Mouse (Mus musculus) midbrain, postnatal 0 days (tissue): ENCODE results near the gene Btk. TPM values are rescaled to one million over a fixed set of nuclear protein-coding genes. Genes with fewer than 3 reads are reported as not detected.

ENCODE experiments used
- ATAC-seq: fragments of 200-750 bp; cut with Nextera tagmentation; 2 replicates; pipeline ENCODE4 v1.8.0; 2017; ENCODE audit warnings: moderate number of reproducible peaks, mild to moderate bottlenecking, moderate TSS enrichment, moderate library complexity; ENCODE audit not compliant: low FRiP score
- DNase-seq: peaks from one replicate; pipeline ENCODE4 v3.0.0-alpha.2; 2015; ENCODE audit warnings: low spot score
- H3K27ac ChIP-seq: fragments of 300-500 bp; sonication (generic); 2 replicates; pipeline ENCODE4 v1.5.1; 2014; ENCODE audit warnings: low read depth, mild to moderate bottlenecking, low read length, mixed read lengths
- H3K27me3 ChIP-seq: fragments of 300-500 bp; sonication (generic); 2 replicates; pipeline ENCODE4 v1.6.1; 2014; ENCODE audit warnings: low read length, control low read depth, mixed read lengths; ENCODE audit not compliant: insufficient read depth
- H3K36me3 ChIP-seq: fragments of 300-500 bp; sonication (generic); 2 replicates; pipeline ENCODE4 v1.6.1; 2014; ENCODE audit warnings: low read length, control low read depth, mixed read lengths; ENCODE audit not compliant: insufficient read depth
- H3K4me1 ChIP-seq: fragments of 300-500 bp; sonication (generic); 2 replicates; pipeline ENCODE4 v1.6.1; 2014; ENCODE audit warnings: mild to moderate bottlenecking, control low read depth, antibody characterized with exemption, low read length, mixed read lengths; ENCODE audit not compliant: insufficient read depth
- H3K4me2 ChIP-seq: fragments of 300-500 bp; sonication (generic); 2 replicates; pipeline ENCODE4 v1.6.1; 2014; ENCODE audit warnings: low read depth, mild to moderate bottlenecking, low read length, mixed read lengths; ENCODE audit not compliant: poor library complexity, severe bottlenecking
- H3K4me3 ChIP-seq: fragments of 300-500 bp; sonication (generic); 2 replicates; pipeline ENCODE4 v1.5.1; 2014; ENCODE audit warnings: low read depth, mild to moderate bottlenecking, low read length, moderate library complexity
- H3K9ac ChIP-seq: fragments of 300-500 bp; sonication (generic); replicated peaks from 2 replicates; pipeline ENCODE4 v1.6.1; 2014; ENCODE audit warnings: mild to moderate bottlenecking, low read length, moderate library complexity, mixed read lengths; ENCODE audit not compliant: poor library complexity, severe bottlenecking
- H3K9me3 ChIP-seq: fragments of 300-500 bp; sonication (generic); 2 replicates; pipeline ENCODE4 v1.6.1; 2016; ENCODE audit warnings: low read length, control low read depth
- CTCF ChIP-seq: IDR thresholded peaks from 2 replicates; pipeline ENCODE4 v1.5.1; 2016; ENCODE audit warnings: antibody characterized with exemption, mild to moderate bottlenecking
- WGBS: fragments of 180-500 bp; shearing (Covaris S2); extraction: QIAGEN DNeasy Blood & Tissue Kit; methylation state at CpG from one replicate; pipeline ENCODE4 v1.1.7; 2014; 5-methylcytosine and 5-hydroxymethylcytosine counted together
- polyA plus RNA-seq: library from polyadenylated mRNA; unstranded; fragments of >200 nt; fragmentation: Nextera tagmentation; extraction: Ambion mirVana; gene quantifications from 2 replicates; pipeline ENCODE4 v1.2.1, GENCODE M21; 2015
- total RNA-seq: library from RNA; depleted of rRNA; stranded (reverse); fragments of >200 nt; gene quantifications from 2 replicates; pipeline ENCODE4 v1.2.3, GENCODE M21; 2014

Gene Btk
- total and polyA plus RNA-seq, 2 experiments from 2014 or later = 0.27 to 0.48 TPM

GRCm38 (mm10) chrX:134585103-134586002 is 2.0 kb upstream of the Btk start, which contains the start of gene Rpl36a:
TSS of gene Rpl36a (plus strand) at chrX:134585654.
- H3K9ac ChIP-seq = peak within 1 kb of the TSS; percentile 61
- H3K27me3 ChIP-seq = no peaks in the 10 kb centered on the region
- no peaks in the 10 kb centered on the region for H3K4me1 ChIP-seq
- TF ChIP-seq CTCF = peak; percentile 82
- peak; percentile 95 for DNase-seq
- H3K9me3 ChIP-seq = no peaks in the 10 kb centered on the region
- H3K4me2 ChIP-seq = peak within 1 kb of the TSS; percentile 50
- peak within 1 kb of the TSS; percentile 41 for H3K4me3 ChIP-seq
- no peaks in the 10 kb centered on the region for H3K36me3 ChIP-seq
- peak; percentile 95 for ATAC-seq
- H3K27ac ChIP-seq = peak within 1 kb of the TSS; percentile 74
- 24% methylated on average over 45 of the region's 45 CpGs for WGBS

- 79% methylated on average over 11 of the region's 11 CpGs for WGBS
- Histone ChIP-seq H3K27me3 (no peaks in the 10 kb centered on the region), H3K4me3 (no peak overlapping the region), H3K4me2 (no peak overlapping the region), H3K36me3 (no peaks in the 10 kb centered on the region), H3K9me3 (no peaks in the 10 kb centered on the region), H3K4me1 (no peaks in the 10 kb centered on the region), H3K27ac (no peak overlapping the region), H3K9ac (no peak overlapping the region)
- no peak for ATAC-seq
- no peak for TF ChIP-seq CTCF
- no peak for DNase-seq
These were observed 1.1 kb downstream of the Btk start for GRCm38 (mm10) chrX:134582270-134582669.

GRCm38 (mm10) chrX:134580528-134581305 is 2.7 kb downstream of the Btk start:
- Histone ChIP-seq H3K27me3 (no peaks in the 10 kb centered on the region), H3K36me3 (no peaks in the 10 kb centered on the region), H3K4me3 (no peak overlapping the region), H3K9me3 (no peaks in the 10 kb centered on the region), H3K27ac (no peak overlapping the region), H3K4me1 (no peaks in the 10 kb centered on the region), H3K4me2 (no peak overlapping the region), H3K9ac (no peak overlapping the region)
- 85% methylated on average over 14 of the region's 14 CpGs for WGBS
- DNase-seq (no peak), ATAC-seq (no peak)
- no peak for TF ChIP-seq CTCF

GRCm38 (mm10) chrX:134577896-134578295 is 5.5 kb downstream of the Btk start:
- WGBS = 89% methylated on average over 4 of the region's 4 CpGs
- no peak overlapping the region for H3K4me2 ChIP-seq
- ATAC-seq (no peak), DNase-seq (no peak)
- H3K4me1 ChIP-seq = no peaks in the 10 kb centered on the region
- no peak overlapping the region for H3K4me3 ChIP-seq
- H3K27me3 ChIP-seq = no peaks in the 10 kb centered on the region
- no peaks in the 10 kb centered on the region for H3K36me3 ChIP-seq
- H3K9me3 ChIP-seq = no peaks in the 10 kb centered on the region
- no peak overlapping the region for H3K27ac ChIP-seq
- TF ChIP-seq CTCF = no peak
- no peak overlapping the region for H3K9ac ChIP-seq

- Histone ChIP-seq H3K36me3 (no peaks in the 10 kb centered on the region), H3K27me3 (no peaks in the 10 kb centered on the region), H3K4me2 (no peak overlapping the region), H3K9ac (no peak overlapping the region), H3K4me3 (no peak overlapping the region), H3K27ac (no peak overlapping the region), H3K9me3 (no peaks in the 10 kb centered on the region), H3K4me1 (no peaks in the 10 kb centered on the region)
- no peak for TF ChIP-seq CTCF
- WGBS = 87% methylated on average over 8 of the region's 8 CpGs
- DNase-seq = no peak
- ATAC-seq = no peak
These were observed 16.7 kb downstream of the Btk start for GRCm38 (mm10) chrX:134566536-134567222.
